ENCODE assay signal across 15 mouse cellular contexts in genomic region chr3:50035875-50036528, GRCm38 (mm10).
DNase-seq lines count a peak whose midpoint lies in the region; ATAC-seq and TF ChIP-seq lines count a peak whose summit lies in the region.
"Had no signal": no experiment of that assay in that cellular context is flagged by ENCODE, and none has a peak within 500 bp of the region (broad histone marks: within the 10 kb centered on the region; RNA-seq: fewer than 3 reads in every experiment).

No protein-coding gene starts in this region.

- no peaks in the 10 kb centered on the region for H3K36me3 ChIP-seq in forebrain, embryonic 16.5 days (ENCODE audit: control insufficient read depth, insufficient read depth)
- H3K36me3 ChIP-seq in forebrain, embryonic 13.5 days (ENCODE audit: poor library complexity, severe bottlenecking): no peaks in the 10 kb centered on the region
- no peaks in the 10 kb centered on the region for H3K36me3 ChIP-seq in hindbrain, postnatal 0 days (ENCODE audit: insufficient read depth, low read length)
- H3K36me3 ChIP-seq in midbrain, embryonic 16.5 days (ENCODE audit: control insufficient read depth, insufficient read depth, low read length): no peaks in the 10 kb centered on the region
- H3K36me3 ChIP-seq in kidney, embryonic 14.5 days (ENCODE audit: control insufficient read depth, insufficient read depth, low read length): no peaks in the 10 kb centered on the region
- H3K36me3 ChIP-seq: forebrain, embryonic 12.5 days; liver, embryonic 15.5 days had no signal

- peak; percentile 7 for DNase-seq in brain, adult 2 months (ENCODE audit: low read depth, low spot score)
- peak; percentile 42 for DNase-seq in hindbrain, postnatal 0 days (ENCODE audit: low spot score)
- DNase-seq in layer of hippocampus, adult 2 months (ENCODE audit: low spot score in 2 of 2): no peak
- DNase-seq: adrenal gland, postnatal 14 days; cerebellum, adult 8-10 months; gastrocnemius, postnatal 14 days; right cerebral cortex, adult 18-20 months; thymus, postnatal 4 days had no signal

- H3K27me3 ChIP-seq in forebrain, embryonic 16.5 days (replicated peaks; ENCODE audit: control insufficient read depth, insufficient read depth, low read length): no peaks in the 10 kb centered on the region
- no peaks in the 10 kb centered on the region for H3K27me3 ChIP-seq in forebrain, embryonic 13.5 days
- H3K27me3 ChIP-seq in hindbrain, postnatal 0 days (ENCODE audit: insufficient read depth, low read length): no peaks in the 10 kb centered on the region
- no peaks in the 10 kb centered on the region for H3K27me3 ChIP-seq in midbrain, embryonic 16.5 days (ENCODE audit: control insufficient read depth, insufficient read depth, low read depth, low read length)
- H3K27me3 ChIP-seq in kidney, embryonic 14.5 days (ENCODE audit: control insufficient read depth, insufficient read depth, low read length): no peaks in the 10 kb centered on the region
- H3K27me3 ChIP-seq: forebrain, embryonic 12.5 days; liver, embryonic 15.5 days had no signal

- H3K9me3 ChIP-seq in forebrain, embryonic 16.5 days (ENCODE audit: control insufficient read depth, low read length): no peaks in the 10 kb centered on the region
- H3K9me3 ChIP-seq in forebrain, embryonic 13.5 days (replicated peaks): no peaks in the 10 kb centered on the region
- no peaks in the 10 kb centered on the region for H3K9me3 ChIP-seq in hindbrain, postnatal 0 days (ENCODE audit: low read length)
- H3K9me3 ChIP-seq in midbrain, embryonic 16.5 days (replicated peaks; ENCODE audit: control insufficient read depth, low read length, poor library complexity, severe bottlenecking): no peaks in the 10 kb centered on the region
- no peaks in the 10 kb centered on the region for H3K9me3 ChIP-seq in kidney, embryonic 14.5 days (ENCODE audit: control insufficient read depth, low read length)
- H3K9me3 ChIP-seq: forebrain, embryonic 12.5 days; liver, embryonic 15.5 days had no signal

- H3K9ac ChIP-seq in forebrain, embryonic 16.5 days (replicated peaks; ENCODE audit: low read depth, low read length): no peak overlapping the region
- no peak overlapping the region for H3K9ac ChIP-seq in forebrain, embryonic 13.5 days
- no peak overlapping the region for H3K9ac ChIP-seq in hindbrain, postnatal 0 days (replicated peaks; ENCODE audit: low read length)
- no peak overlapping the region for H3K9ac ChIP-seq in midbrain, embryonic 16.5 days (ENCODE audit: low read depth, low read length)
- no peak overlapping the region for H3K9ac ChIP-seq in kidney, embryonic 14.5 days (ENCODE audit: low read depth, low read length)
- H3K9ac ChIP-seq: forebrain, embryonic 12.5 days; liver, embryonic 15.5 days had no signal

- WGBS in forebrain, embryonic 16.5 days: 49% methylated on average over 9 of the region's 9 CpGs
- WGBS in forebrain, embryonic 13.5 days: 72% methylated on average over 9 of the region's 9 CpGs
- 53% methylated on average over 9 of the region's 9 CpGs for WGBS in hindbrain, postnatal 0 days
- WGBS in midbrain, embryonic 16.5 days: 48% methylated on average over 9 of the region's 9 CpGs
- 77% methylated on average over 9 of the region's 9 CpGs for WGBS in kidney, embryonic 14.5 days

- TF ChIP-seq CTCF in hindbrain, postnatal 0 days (IDR thresholded peaks at IDR 0.05; ENCODE audit: low read depth): no peak
- no peak for TF ChIP-seq CTCF in layer of hippocampus, adult 2 months (conservative IDR thresholded peaks at IDR 0.05)

- peaks cover 9% of the 10 kb centered on the region for H3K4me1 ChIP-seq in forebrain, embryonic 16.5 days (replicated peaks; ENCODE audit: control insufficient read depth, insufficient read depth, low read length)
- no peaks in the 10 kb centered on the region for H3K4me1 ChIP-seq in forebrain, embryonic 13.5 days
- H3K4me1 ChIP-seq in hindbrain, postnatal 0 days (ENCODE audit: insufficient read depth, low read length): no peaks in the 10 kb centered on the region
- no peaks in the 10 kb centered on the region for H3K4me1 ChIP-seq in midbrain, embryonic 16.5 days (ENCODE audit: control insufficient read depth, insufficient read depth, low read length)
- H3K4me1 ChIP-seq in kidney, embryonic 14.5 days (ENCODE audit: control insufficient read depth, insufficient read depth, low read length): no peaks in the 10 kb centered on the region
- H3K4me1 ChIP-seq: forebrain, embryonic 12.5 days; liver, embryonic 15.5 days had no signal

- H3K4me2 ChIP-seq in forebrain, embryonic 16.5 days (ENCODE audit: low read length): no peak overlapping the region
- H3K4me2 ChIP-seq in forebrain, embryonic 13.5 days: no peak overlapping the region
- no peak overlapping the region for H3K4me2 ChIP-seq in hindbrain, postnatal 0 days (ENCODE audit: low read depth, low read length)
- no peak overlapping the region for H3K4me2 ChIP-seq in midbrain, embryonic 16.5 days (ENCODE audit: low read length)
- H3K4me2 ChIP-seq in kidney, embryonic 14.5 days (replicated peaks; ENCODE audit: low read depth, low read length): no peak overlapping the region
- H3K4me2 ChIP-seq: forebrain, embryonic 12.5 days; liver, embryonic 15.5 days had no signal

- H3K4me3 ChIP-seq in forebrain, embryonic 16.5 days (replicated peaks; ENCODE audit: low read length): no peak overlapping the region
- H3K4me3 ChIP-seq in forebrain, embryonic 13.5 days: no peak overlapping the region
- H3K4me3 ChIP-seq in hindbrain, postnatal 0 days (ENCODE audit: low read length): no peak overlapping the region
- H3K4me3 ChIP-seq in midbrain, embryonic 16.5 days (ENCODE audit: low read depth, low read length): no peak overlapping the region
- H3K4me3 ChIP-seq in kidney, embryonic 14.5 days (ENCODE audit: low read length): no peak overlapping the region
- H3K4me3 ChIP-seq in layer of hippocampus, adult 2 months: no peak overlapping the region
- H3K4me3 ChIP-seq: forebrain, embryonic 12.5 days; liver, embryonic 15.5 days had no signal

- peak overlapping the region; percentile 18; the same call in 1 of the 2 replicates for H3K27ac ChIP-seq in forebrain, embryonic 16.5 days (ENCODE audit: low read length)
- H3K27ac ChIP-seq in forebrain, embryonic 13.5 days: no peak overlapping the region
- H3K27ac ChIP-seq in hindbrain, postnatal 0 days: 0 out of 2 replicates have a peak overlapping the region, but pooled peaks have one; percentile 26
- peak overlapping the region; percentile 1; the same call in 1 of the 2 replicates for H3K27ac ChIP-seq in midbrain, embryonic 16.5 days (ENCODE audit: low read length)
- no peak overlapping the region for H3K27ac ChIP-seq in kidney, embryonic 14.5 days (ENCODE audit: low read depth, low read length)
- no peak overlapping the region for H3K27ac ChIP-seq in layer of hippocampus, adult 2 months
- H3K27ac ChIP-seq: forebrain, embryonic 12.5 days; liver, embryonic 15.5 days had no signal

- ATAC-seq in forebrain, embryonic 16.5 days: peak; percentile 23; the same call in 1 of the 2 replicates
- no peak for ATAC-seq in forebrain, embryonic 13.5 days
- no peak for ATAC-seq in hindbrain, postnatal 0 days
- 0 out of 2 replicates have a peak, but pooled peaks have one; percentile 45 for ATAC-seq in midbrain, embryonic 16.5 days
- ATAC-seq in kidney, embryonic 14.5 days (ENCODE audit: low FRiP score, low TSS enrichment): no peak
- ATAC-seq: lung, postnatal 0 days had no signal

Comparison
In these comparisons a context has a peak if more than half of its experiments do, and no peak if none do; other contexts are left out.
1. ATAC-seq: peak in forebrain, embryonic 16.5 days (single experiment) and midbrain, embryonic 16.5 days (single experiment); none in forebrain, embryonic 13.5 days (single experiment), hindbrain, postnatal 0 days (single experiment) and kidney, embryonic 14.5 days (single experiment).
2. H3K27ac ChIP-seq: peak in forebrain, embryonic 16.5 days (single experiment), hindbrain, postnatal 0 days (single experiment) and midbrain, embryonic 16.5 days (single experiment); none in forebrain, embryonic 13.5 days (single experiment), kidney, embryonic 14.5 days (single experiment) and layer of hippocampus, adult 2 months (single experiment).
3. DNase-seq: peak in brain, adult 2 months (single experiment) and hindbrain, postnatal 0 days (single experiment); none in layer of hippocampus, adult 2 months (0 of 2).